In the genomic region with DNA sequence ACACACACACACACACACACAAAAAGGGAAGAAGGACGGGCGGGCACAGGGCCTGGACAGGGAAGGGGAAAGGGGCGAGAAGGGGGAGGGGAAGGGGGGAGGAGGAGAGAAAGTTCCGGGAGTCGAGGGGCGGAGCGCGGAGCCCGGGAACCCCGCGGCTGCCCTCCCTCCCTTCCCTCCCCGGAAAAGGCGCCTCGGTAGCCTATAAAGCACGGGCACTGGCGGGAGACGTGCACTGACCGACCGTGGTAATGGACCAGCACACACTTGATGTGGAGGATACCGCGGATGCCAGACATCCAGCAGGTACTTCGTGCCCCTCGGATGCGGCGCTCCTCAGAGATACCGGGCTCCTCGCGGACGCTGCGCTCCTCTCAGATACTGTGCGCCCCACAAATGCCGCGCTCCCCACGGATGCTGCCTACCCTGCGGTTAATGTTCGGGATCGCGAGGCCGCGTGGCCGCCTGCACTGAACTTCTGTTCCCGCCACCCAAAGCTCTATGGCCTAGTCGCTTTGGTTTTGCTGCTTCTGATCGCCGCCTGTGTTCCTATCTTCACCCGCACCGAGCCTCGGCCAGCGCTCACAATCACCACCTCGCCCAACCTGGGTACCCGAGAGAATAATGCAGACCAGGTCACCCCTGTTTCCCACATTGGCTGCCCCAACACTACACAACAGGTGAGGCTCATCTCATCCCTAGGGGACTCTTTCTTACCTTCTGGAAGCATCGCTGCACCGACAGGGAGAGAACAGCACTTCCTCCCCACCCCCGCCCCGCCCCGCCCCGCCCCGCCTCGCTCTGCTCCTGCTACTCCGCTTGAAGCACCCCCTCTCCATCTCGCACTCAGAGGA, we compare ENCODE assay signal across 8 mouse cellular contexts. TPM values are rescaled to one million over a fixed set of nuclear protein-coding genes. Genes with fewer than 3 reads are reported as not detected.
DNase-seq lines count a peak whose midpoint lies in the region; ATAC-seq and TF ChIP-seq lines count a peak whose summit lies in the region.

A gene (plus strand): TSS at position 145 of the 854 bp plus-strand sequence.

- H3K9ac ChIP-seq in forebrain, embryonic 16.5 days (replicated peaks; ENCODE audit: low read depth, low read length): peak within 1 kb of the TSS; percentile 89
- H3K9ac ChIP-seq in lung, embryonic 14.5 days: peak within 1 kb of the TSS; percentile 69

- TF ChIP-seq CTCF in lung, embryonic 14.5 days (IDR thresholded peaks at IDR 0.05; ENCODE audit: low read depth): no peak

- DNase-seq in urinary bladder, postnatal 25 days (ENCODE audit: low spot score): peak; percentile 30
- DNase-seq in urinary bladder, postnatal 10 days (ENCODE audit: low spot score): no peak
- DNase-seq in cerebellum, adult 11 months: peak; percentile 39
- DNase-seq in lung, embryonic 14.5 days: peak; percentile 65
- DNase-seq in urinary bladder, postnatal 36 days (ENCODE audit: low spot score in 2 of 2): no peak

- no peaks in the 10 kb centered on the region for H3K36me3 ChIP-seq in forebrain, embryonic 16.5 days (ENCODE audit: control insufficient read depth, insufficient read depth)
- H3K36me3 ChIP-seq in lung, embryonic 14.5 days (ENCODE audit: insufficient read depth): no peaks in the 10 kb centered on the region

- H3K27me3 ChIP-seq in forebrain, embryonic 16.5 days (replicated peaks; ENCODE audit: control insufficient read depth, insufficient read depth, low read length): no peaks in the 10 kb centered on the region
- no peaks in the 10 kb centered on the region for H3K27me3 ChIP-seq in lung, embryonic 14.5 days (ENCODE audit: insufficient read depth, low read length)

- no peaks in the 10 kb centered on the region for H3K9me3 ChIP-seq in forebrain, embryonic 16.5 days (ENCODE audit: control insufficient read depth, low read length)
- H3K9me3 ChIP-seq in lung, embryonic 14.5 days (ENCODE audit: low read depth, low read length): no peaks in the 10 kb centered on the region

- peak; percentile 85 for ATAC-seq in forebrain, embryonic 16.5 days
- peak; percentile 56 for ATAC-seq in inflammation-experienced regulatory T-cells, adult 6 months
- peak; percentile 87 for ATAC-seq in lung, embryonic 14.5 days (ENCODE audit: insufficient read depth)
- ATAC-seq in neutrophil, adult 5-6 weeks (ENCODE audit: extremely low read depth, insufficient number of reproducible peaks, low FRiP score, poor library complexity, severe bottlenecking): peak; percentile 27

- peak within 1 kb of the TSS; percentile 87 for H3K4me3 ChIP-seq in forebrain, embryonic 16.5 days (replicated peaks; ENCODE audit: low read length)
- peak within 1 kb of the TSS; percentile 64 for H3K4me3 ChIP-seq in lung, embryonic 14.5 days (ENCODE audit: low read depth, low read length)

- under 1% methylated on average over 53 of the region's 61 CpGs for WGBS in forebrain, embryonic 16.5 days
- under 1% methylated on average over 50 of the region's 61 CpGs for WGBS in lung, embryonic 14.5 days

- no peak within 1 kb of the TSS; the same call in 1 of the 2 replicates for H3K27ac ChIP-seq in forebrain, embryonic 16.5 days (ENCODE audit: low read length)
- peak within 1 kb of the TSS; percentile 72; the same call in 1 of the 2 replicates for H3K27ac ChIP-seq in lung, embryonic 14.5 days (ENCODE audit: low read depth)

- H3K4me2 ChIP-seq in forebrain, embryonic 16.5 days (ENCODE audit: low read length): peak within 1 kb of the TSS; percentile 53
- H3K4me2 ChIP-seq in lung, embryonic 14.5 days: peak within 1 kb of the TSS; percentile 88

- H3K4me1 ChIP-seq in forebrain, embryonic 16.5 days (replicated peaks; ENCODE audit: control insufficient read depth, insufficient read depth, low read length): peaks cover 21% of the 10 kb centered on the region
- 0 out of 2 replicates have a peak, but pooled peaks cover 5% of the 10 kb centered on the region for H3K4me1 ChIP-seq in lung, embryonic 14.5 days (ENCODE audit: insufficient read depth)

RNA-seq across cellular contexts. Expression of the gene that starts here (rescaled TPM):
- 9.8 and 10.1 TPM in 2 replicates for polyA plus RNA-seq in forebrain, embryonic 16.5 days (2015; fragmentation: Nextera tagmentation; extraction: Ambion mirVana)
- polyA plus RNA-seq in inflammation-experienced regulatory T-cells, adult 6 months (2017; shearing (Covaris generic)): 10 to 100 TPM in 2 of 3 experiments, 1 to 10 TPM in 1; 9.6 to 30.9 (median 15.9) TPM
- 8.1 and 8.5 TPM in 2 replicates for polyA plus RNA-seq in lung, embryonic 14.5 days (2014; fragmentation: Nextera tagmentation; extraction: Ambion mirVana)
- total RNA-seq in neutrophil, adult 5-6 weeks (2017): 1.7 and 2.0 TPM in 2 replicates

Comparison
In these comparisons a context has a peak if more than half of its experiments do, and no peak if none do; other contexts are left out.
1. DNase-seq: peak in urinary bladder, postnatal 25 days (single experiment), cerebellum, adult 11 months (single experiment) and lung, embryonic 14.5 days (single experiment); none in urinary bladder, postnatal 10 days (single experiment) and urinary bladder, postnatal 36 days (0 of 2).
2. ATAC-seq: peak in every context shown above with its lines; median percentile 87 in lung, embryonic 14.5 days; 85 in forebrain, embryonic 16.5 days; 56 in inflammation-experienced regulatory T-cells, adult 6 months; 27 in neutrophil, adult 5-6 weeks.